Mouse (Mus musculus) heart, postnatal 0 days (tissue): ENCODE measurements at regions not wholly inside any gene's neighbourhood (a gene's known extent, or its start where the extent isn't known, plus 50 kb on each side); places are given as distances from the start of the nearest gene placed in this dataset.

ENCODE experiments used
- CTCF ChIP-seq: IDR thresholded peaks from 2 replicates; pipeline ENCODE4 v1.5.1; 2016; ENCODE audit warnings: antibody characterized with exemption, control low read depth, low read depth
- EP300 ChIP-seq: IDR thresholded peaks from 2 replicates; pipeline ENCODE4 v1.6.1; 2016; ENCODE audit warnings: antibody characterized with exemption, low read depth

- TF ChIP-seq CTCF (no peak), EP300 (no peak)
Measured at GRCm38 (mm10) chr7:77559095-77559494, 1178.7 kb downstream of the Ntrk3 start.
